Mouse (Mus musculus): ENCODE measurements around the gene Smim27. TPM values are rescaled to one million over a fixed set of nuclear protein-coding genes. Genes with fewer than 3 reads are reported as not detected.

Smim27 gene
- total RNA-seq (2014; rRNA removed), result 0.71 and 3.0 TPM in 2 replicates
- polyA plus RNA-seq (2015; fragmentation: Nextera tagmentation; extraction: Ambion mirVana), result 13.9 and 18.8 TPM in 2 replicates

- peak within 1 kb of the TSS; percentile 82 for H3K4me3 ChIP-seq (ENCODE audit: low read depth, low read length)
- peak within 1 kb of the TSS; percentile 97 for H3K27ac ChIP-seq (ENCODE audit: low read depth, low read length)
- H3K4me2 ChIP-seq (ENCODE audit: low read depth, low read length, poor library complexity, severe bottlenecking), result peak within 1 kb of the TSS; percentile 83
- H3K27me3 ChIP-seq (ENCODE audit: insufficient read depth, low read length), result no peaks in the 10 kb centered on the region
- TF ChIP-seq CTCF (IDR thresholded peaks at IDR 0.05), result no peak
- under 1% methylated on average over 38 of the region's 38 CpGs for WGBS
- H3K9ac ChIP-seq (replicated peaks; ENCODE audit: low read length, poor library complexity, severe bottlenecking), result peak within 1 kb of the TSS; percentile 92
- DNase-seq (ENCODE audit: low spot score) (peak; percentile 98), ATAC-seq (ENCODE audit: low FRiP score) (peak; percentile 95)
- H3K9me3 ChIP-seq (ENCODE audit: low read length), result no peaks in the 10 kb centered on the region
- peaks cover 7% of the 10 kb centered on the region for H3K4me1 ChIP-seq (ENCODE audit: insufficient read depth, low read length)
- 0 out of 2 replicates have a peak, but pooled peaks cover 3% of the 10 kb centered on the region for H3K36me3 ChIP-seq (ENCODE audit: insufficient read depth, low read length)
Measured at GRCm38 (mm10) chr4:40269430-40270032, at the start of gene Smim27, which contains the start of gene Topors. TSS of gene Smim27 (plus strand) at chr4:40269579. TSS of gene Topors (minus strand) at chr4:40269850.

- ATAC-seq (ENCODE audit: low FRiP score) (no peak), DNase-seq (ENCODE audit: low spot score) (no peak)
- Histone ChIP-seq H3K27me3 (ENCODE audit: insufficient read depth, low read length) (no peaks in the 10 kb centered on the region), H3K4me1 (ENCODE audit: insufficient read depth, low read length) (no peaks in the 10 kb centered on the region), H3K4me2 (ENCODE audit: low read depth, low read length, poor library complexity, severe bottlenecking) (peak overlapping the region; percentile 28; the same call in 1 of the 2 replicates), H3K9me3 (ENCODE audit: low read length) (no peaks in the 10 kb centered on the region), H3K4me3 (ENCODE audit: low read depth, low read length) (no peak overlapping the region), H3K27ac (ENCODE audit: low read depth, low read length) (no peak overlapping the region), H3K9ac (replicated peaks; ENCODE audit: low read length, poor library complexity, severe bottlenecking) (no peak overlapping the region), H3K36me3 (ENCODE audit: insufficient read depth, low read length) (no peaks in the 10 kb centered on the region)
- 23% methylated on average over 12 of the region's 12 CpGs for WGBS
- no peak for TF ChIP-seq CTCF (IDR thresholded peaks at IDR 0.05)
Measured at GRCm38 (mm10) chr4:40220437-40220836, 48.9 kb upstream of the Smim27 start.

- H3K36me3 ChIP-seq (ENCODE audit: insufficient read depth, low read length), result no peaks in the 10 kb centered on the region
- no peaks in the 10 kb centered on the region for H3K27me3 ChIP-seq (ENCODE audit: insufficient read depth, low read length)
- H3K9me3 ChIP-seq (ENCODE audit: low read length), result no peaks in the 10 kb centered on the region
- H3K4me1 ChIP-seq (ENCODE audit: insufficient read depth, low read length), result no peaks in the 10 kb centered on the region
- H3K4me2 ChIP-seq (ENCODE audit: low read depth, low read length, poor library complexity, severe bottlenecking), result 0 out of 2 replicates have a peak overlapping the region, but pooled peaks have one; percentile 28
- H3K9ac ChIP-seq (replicated peaks; ENCODE audit: low read length, poor library complexity, severe bottlenecking), result no peak overlapping the region
- DNase-seq (ENCODE audit: low spot score), result no peak
- H3K4me3 ChIP-seq (ENCODE audit: low read depth, low read length), result no peak overlapping the region
- no peak overlapping the region for H3K27ac ChIP-seq (ENCODE audit: low read depth, low read length)
- no peak for ATAC-seq (ENCODE audit: low FRiP score)
- no peak for TF ChIP-seq CTCF (IDR thresholded peaks at IDR 0.05)
- 42% methylated on average over 14 of the region's 14 CpGs for WGBS
Measured at GRCm38 (mm10) chr4:40221004-40221760, 48.2 kb upstream of the Smim27 start.

GRCm38 (mm10) chr4:40221876-40222585 lies 47.3 kb upstream of the Smim27 start:
- Histone ChIP-seq H3K4me1 (ENCODE audit: insufficient read depth, low read length) (no peaks in the 10 kb centered on the region), H3K27me3 (ENCODE audit: insufficient read depth, low read length) (no peaks in the 10 kb centered on the region), H3K4me3 (ENCODE audit: low read depth, low read length) (no peak overlapping the region), H3K36me3 (ENCODE audit: insufficient read depth, low read length) (no peaks in the 10 kb centered on the region), H3K9me3 (ENCODE audit: low read length) (no peaks in the 10 kb centered on the region), H3K27ac (ENCODE audit: low read depth, low read length) (no peak overlapping the region), H3K4me2 (ENCODE audit: low read depth, low read length, poor library complexity, severe bottlenecking) (no peak overlapping the region), H3K9ac (replicated peaks; ENCODE audit: low read length, poor library complexity, severe bottlenecking) (no peak overlapping the region)
- ATAC-seq (ENCODE audit: low FRiP score), result no peak
- DNase-seq (ENCODE audit: low spot score), result no peak
- TF ChIP-seq CTCF (IDR thresholded peaks at IDR 0.05), result no peak
- 33% methylated on average over 21 of the region's 21 CpGs for WGBS

- Histone ChIP-seq H3K4me3 (ENCODE audit: low read depth, low read length) (no peak overlapping the region), H3K27ac (ENCODE audit: low read depth, low read length) (no peak overlapping the region), H3K36me3 (ENCODE audit: insufficient read depth, low read length) (no peaks in the 10 kb centered on the region), H3K9me3 (ENCODE audit: low read length) (no peaks in the 10 kb centered on the region), H3K4me1 (ENCODE audit: insufficient read depth, low read length) (no peaks in the 10 kb centered on the region), H3K27me3 (ENCODE audit: insufficient read depth, low read length) (no peaks in the 10 kb centered on the region), H3K9ac (replicated peaks; ENCODE audit: low read length, poor library complexity, severe bottlenecking) (no peak overlapping the region), H3K4me2 (ENCODE audit: low read depth, low read length, poor library complexity, severe bottlenecking) (no peak overlapping the region)
- ATAC-seq (ENCODE audit: low FRiP score) (no peak), DNase-seq (ENCODE audit: low spot score) (no peak)
- TF ChIP-seq CTCF (IDR thresholded peaks at IDR 0.05), result no peak
- WGBS, result 79% methylated on average over 5 of the region's 5 CpGs
Measured at GRCm38 (mm10) chr4:40226095-40226494, 43.3 kb upstream of the Smim27 start.

Measured in midbrain, postnatal 0 days (tissue).